Mouse (Mus musculus) cerebellum, adult 2 months (tissue): ENCODE measurements around the gene Itpr3.

Source experiments
- CTCF ChIP-seq: fragments of 200-500 bp; IDR thresholded peaks from 2 replicates; pipeline ENCODE4 v1.5.1; 2011; ENCODE audit warnings: low read depth, mild to moderate bottlenecking, control low read depth, low read length, moderate library complexity, borderline replicate concordance; ENCODE audit not compliant: insufficient read depth
- POLR2A ChIP-seq: fragments of 200-500 bp; IDR thresholded peaks from 2 replicates; pipeline ENCODE4 v1.6.1; 2011; ENCODE audit warnings: low read length, control low read depth, borderline replicate concordance; ENCODE audit not compliant: insufficient read depth

DNA sequence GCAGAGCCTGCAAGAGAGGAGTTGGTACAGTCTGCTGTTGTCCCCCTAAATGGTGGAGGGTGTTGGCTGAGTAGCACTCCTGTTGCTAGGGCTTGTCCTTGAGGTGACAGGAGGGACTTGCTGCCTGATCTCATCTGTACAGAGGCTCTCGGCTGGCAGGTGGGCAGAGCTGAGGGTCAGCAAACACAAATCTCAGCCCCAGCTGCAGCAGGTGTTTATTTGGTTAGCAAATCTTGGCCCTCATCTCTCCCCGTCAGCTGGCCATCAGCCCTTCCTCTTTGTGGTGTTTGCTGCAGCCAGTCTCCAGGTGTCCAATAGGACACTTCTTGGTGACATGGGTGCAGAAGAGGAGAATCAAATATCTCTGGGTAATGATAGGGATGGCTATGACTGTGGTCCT is 7.1 kb downstream of the Itpr3 start:
- TF ChIP-seq POLR2A (no peak), CTCF (no peak)
